Mouse (Mus musculus) C2C12 (cell line): Measurements from ENCODE around the gene Gm20388. TPM values are rescaled to one million over a fixed set of nuclear protein-coding genes. Genes with fewer than 3 reads are reported as not detected.
A peak's percentile ranks its signal among the peaks of the same experiment; 100 is the strongest.

Experiments
- H3K27me3 ChIP-seq: one replicate; pipeline ENCODE4 v1.6.1; 2011; ENCODE audit not compliant: control insufficient read depth, insufficient read depth, insufficient read length
- H3K36me3 ChIP-seq: one replicate; pipeline ENCODE4 v1.6.1; 2011; ENCODE audit not compliant: control insufficient read depth, insufficient read depth
- H3K4me3 ChIP-seq: one replicate; pipeline ENCODE4 v1.5.1; 2011; ENCODE audit warnings: mild to moderate bottlenecking, control low read depth; ENCODE audit not compliant: poor library complexity, insufficient read depth, severe bottlenecking
- H3K79me2 ChIP-seq: one replicate; pipeline ENCODE4 v1.6.1; 2011; ENCODE audit not compliant: control insufficient read depth, insufficient read depth
- H3K79me3 ChIP-seq: one replicate; pipeline ENCODE4 v1.6.1; 2011; ENCODE audit warnings: low read depth, control low read depth
- H3ac ChIP-seq: one replicate; pipeline ENCODE3; 2011; ENCODE audit warnings: low read depth; ENCODE audit not compliant: control insufficient read depth, insufficient read length
- CEBPB ChIP-seq: IDR thresholded peaks from one replicate; pipeline ENCODE4 v1.6.1; 2011; ENCODE audit warnings: low read depth, mild to moderate bottlenecking, control low read depth, moderate library complexity
- CTCF ChIP-seq: IDR thresholded peaks from one replicate; pipeline ENCODE4 v1.5.1; 2011; ENCODE audit not compliant: control insufficient read depth, insufficient read depth, insufficient read length
- FOSL1 ChIP-seq: IDR thresholded peaks from one replicate; pipeline ENCODE4 v1.8.0; 2011; ENCODE audit warnings: mild to moderate bottlenecking, low read length; ENCODE audit not compliant: poor library complexity, insufficient read depth, severe bottlenecking
- MAX ChIP-seq: IDR thresholded peaks from one replicate; pipeline ENCODE4 v1.6.1; 2011; ENCODE audit warnings: mild to moderate bottlenecking, control low read depth
- MYOD1 ChIP-seq: IDR thresholded peaks from one replicate; pipeline ENCODE4 v1.6.1; 2011; ENCODE audit warnings: low read depth; ENCODE audit not compliant: control insufficient read depth, insufficient read length
- MYOG ChIP-seq: IDR thresholded peaks from one replicate; pipeline ENCODE4 v1.6.1; 2011; ENCODE audit not compliant: control insufficient read depth, insufficient read length; ENCODE audit errors: extremely low read depth
- USF1 ChIP-seq: IDR thresholded peaks from one replicate; pipeline ENCODE4 v1.6.1; 2011; ENCODE audit warnings: low read depth, mild to moderate bottlenecking, control low read depth, moderate library complexity
- polyA plus RNA-seq: library from polyadenylated mRNA; unstranded; fragments of >200 nt; fragmentation: generic; extraction: Trizol; gene quantifications from one replicate; pipeline ENCODE4 v1.2.1, GENCODE M21; 2012; ENCODE audit warnings: missing spikeins

The Gm20388 gene
- polyA plus RNA-seq, 1 experiment: 15.0 TPM

GRCm38 (mm10) chr8:123138741-123139140, 3228.1 kb downstream of the Gm20388 start:
- Histone ChIP-seq H3K79me2 (no peaks in the 10 kb centered on the region), H3K36me3 (no peaks in the 10 kb centered on the region), H3ac (no peak overlapping the region), H3K79me3 (no peaks in the 10 kb centered on the region), H3K27me3 (no peaks in the 10 kb centered on the region), H3K4me3 (no peak overlapping the region)
- no peak for TF ChIP-seq USF1
- TF ChIP-seq CTCF: no peak
- TF ChIP-seq MYOD1: no peak
- no peak for TF ChIP-seq CEBPB
- TF ChIP-seq MYOG: no peak

DNA sequence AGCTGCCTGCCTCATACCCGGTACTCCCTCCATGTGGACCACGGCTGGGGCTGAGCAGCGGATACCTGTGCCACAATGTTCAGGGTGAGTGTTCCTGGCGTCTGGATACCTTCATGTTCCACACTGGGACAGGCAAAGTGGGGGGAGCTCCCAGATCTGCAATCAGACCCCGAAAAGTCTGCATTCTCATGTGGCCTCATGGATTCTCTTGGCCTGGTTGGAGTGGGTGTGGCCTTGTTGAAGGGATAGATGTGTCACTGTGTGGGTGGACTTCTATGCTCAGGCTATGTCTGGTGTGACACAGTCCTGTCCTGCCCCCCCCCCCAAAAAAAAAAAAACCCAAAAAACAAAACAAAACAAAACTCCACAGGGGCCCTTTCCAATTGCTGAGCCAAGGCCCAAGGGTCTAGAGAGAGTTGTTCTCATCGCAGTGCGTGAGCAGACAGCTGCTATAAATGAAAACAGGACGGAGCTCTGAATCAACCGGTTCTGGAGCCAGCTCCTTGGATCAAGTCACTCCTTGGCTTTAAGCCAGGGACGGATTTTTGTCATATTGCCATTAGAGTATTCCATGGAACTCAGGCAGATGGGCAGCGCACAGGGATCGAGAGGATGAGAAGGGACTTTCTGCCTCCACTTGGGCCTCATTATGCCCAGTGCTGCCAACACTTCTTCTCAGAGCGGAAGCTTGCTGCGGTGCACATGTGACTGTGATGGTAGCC, 3231.3 kb downstream of the Gm20388 start:
- TF ChIP-seq MYOD1 (no peak), USF1 (peak; percentile 24)
- no peaks in the 10 kb centered on the region for H3K27me3 ChIP-seq
- no peak overlapping the region for H3K4me3 ChIP-seq
- H3K36me3 ChIP-seq: no peaks in the 10 kb centered on the region
- no peak overlapping the region for H3ac ChIP-seq
- no peaks in the 10 kb centered on the region for H3K79me2 ChIP-seq
- H3K79me3 ChIP-seq: no peaks in the 10 kb centered on the region

- TF ChIP-seq CEBPB (no peak), FOSL1 (no peak), MYOG (no peak)
- H3K4me3 ChIP-seq: no peak overlapping the region
- H3K79me3 ChIP-seq: no peaks in the 10 kb centered on the region
- no peak overlapping the region for H3ac ChIP-seq
- no peaks in the 10 kb centered on the region for H3K79me2 ChIP-seq
- H3K27me3 ChIP-seq: no peaks in the 10 kb centered on the region
- no peaks in the 10 kb centered on the region for H3K36me3 ChIP-seq
Observed at GRCm38 (mm10) chr8:123145279-123145678, 3234.6 kb downstream of the Gm20388 start.

DNA sequence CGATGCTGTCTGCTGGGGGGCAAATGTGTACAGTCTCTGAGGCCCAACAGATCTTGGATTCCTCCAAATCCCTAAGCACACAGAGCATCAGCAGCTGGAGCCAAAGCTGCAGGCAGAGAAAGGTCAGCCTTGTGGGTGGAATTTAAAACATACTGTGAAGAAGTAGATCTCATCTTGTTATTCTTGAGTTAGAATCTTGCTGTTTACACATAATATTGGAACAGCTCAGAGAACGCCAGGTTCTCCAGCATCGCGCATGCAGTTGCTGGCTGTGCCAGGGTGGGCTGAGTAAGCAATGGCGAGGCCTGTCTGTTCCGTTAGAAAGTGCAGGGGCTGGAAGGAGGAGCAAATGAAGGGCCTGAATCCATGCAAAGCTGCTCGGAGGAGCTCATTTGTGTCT, 3235.7 kb downstream of the Gm20388 start:
- H3K4me3 ChIP-seq: no peak overlapping the region
- H3K27me3 ChIP-seq: no peaks in the 10 kb centered on the region
- no peaks in the 10 kb centered on the region for H3K79me2 ChIP-seq
- no peak overlapping the region for H3ac ChIP-seq
- H3K79me3 ChIP-seq: no peaks in the 10 kb centered on the region
- TF ChIP-seq CTCF (no peak), MYOG (no peak), FOSL1 (no peak), USF1 (no peak), CEBPB (no peak), MAX (no peak), MYOD1 (no peak)
- no peaks in the 10 kb centered on the region for H3K36me3 ChIP-seq

DNA sequence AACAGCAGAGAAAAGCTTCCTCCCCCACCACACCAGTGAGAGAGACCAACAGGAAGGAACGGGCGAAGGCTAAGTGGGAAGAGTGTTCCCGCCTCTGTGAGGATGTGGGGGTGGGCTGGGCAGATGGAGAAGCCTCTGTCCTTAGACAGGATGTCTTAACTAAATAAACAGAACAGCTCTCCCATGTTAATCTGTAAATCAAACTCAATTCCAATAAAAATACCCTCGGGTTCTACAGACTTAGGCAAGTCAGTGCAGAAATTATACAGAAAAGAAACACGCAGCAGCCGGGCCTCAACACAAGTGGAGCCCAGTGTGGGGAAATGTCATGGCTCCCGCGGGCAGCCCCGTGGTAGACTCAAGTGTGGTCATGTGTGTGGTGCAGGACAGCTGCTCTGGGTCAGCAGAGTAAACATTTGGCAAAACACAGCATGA, 3240.1 kb downstream of the Gm20388 start:
- Histone ChIP-seq H3K4me3 (no peak overlapping the region), H3ac (no peak overlapping the region), H3K27me3 (peaks cover 3% of the 10 kb centered on the region), H3K36me3 (no peaks in the 10 kb centered on the region), H3K79me2 (no peaks in the 10 kb centered on the region), H3K79me3 (no peaks in the 10 kb centered on the region)
- TF ChIP-seq CTCF (no peak), MAX (no peak), FOSL1 (no peak), MYOD1 (no peak), MYOG (no peak), USF1 (no peak), CEBPB (no peak)

- TF ChIP-seq CTCF (peak; percentile 23), FOSL1 (no peak)
- no peaks in the 10 kb centered on the region for H3K79me3 ChIP-seq
- H3K4me3 ChIP-seq: no peak overlapping the region
- no peaks in the 10 kb centered on the region for H3K36me3 ChIP-seq
- H3ac ChIP-seq: no peak overlapping the region
- H3K79me2 ChIP-seq: no peaks in the 10 kb centered on the region
- H3K27me3 ChIP-seq: peaks cover 3% of the 10 kb centered on the region
Observed at GRCm38 (mm10) chr8:123155177-123155576, 3244.5 kb downstream of the Gm20388 start.
